Mouse (Mus musculus): ENCODE results near the gene Pakap.

Pakap gene

GRCm38 (mm10) chr4:57574646-57575045 lies 6.7 kb downstream of the Pakap start:
- DNase-seq, result no peak

DNA sequence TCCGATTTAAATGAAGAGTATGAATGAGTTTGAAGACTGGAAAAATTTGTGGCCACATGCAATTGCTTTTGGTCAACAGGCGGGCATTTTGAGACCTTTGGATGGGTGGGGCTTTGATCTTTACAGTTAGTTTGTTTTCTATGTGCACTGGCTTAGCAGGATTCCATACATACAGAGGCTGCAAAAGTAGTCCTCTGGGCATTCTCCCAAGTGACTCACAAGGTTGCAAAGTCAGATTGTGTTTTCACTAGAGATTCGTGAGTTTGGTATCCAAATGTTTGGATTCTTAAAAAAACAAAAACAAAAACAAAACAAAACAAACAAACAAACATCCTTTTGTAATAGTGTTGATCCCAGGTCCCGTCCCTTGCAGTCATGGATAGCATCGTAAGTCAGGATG lies 7.7 kb downstream of the Pakap start:
- DNase-seq, result no peak

GRCm38 (mm10) chr4:57576095-57576494 lies 8.1 kb downstream of the Pakap start:
- no peak for DNase-seq

DNA sequence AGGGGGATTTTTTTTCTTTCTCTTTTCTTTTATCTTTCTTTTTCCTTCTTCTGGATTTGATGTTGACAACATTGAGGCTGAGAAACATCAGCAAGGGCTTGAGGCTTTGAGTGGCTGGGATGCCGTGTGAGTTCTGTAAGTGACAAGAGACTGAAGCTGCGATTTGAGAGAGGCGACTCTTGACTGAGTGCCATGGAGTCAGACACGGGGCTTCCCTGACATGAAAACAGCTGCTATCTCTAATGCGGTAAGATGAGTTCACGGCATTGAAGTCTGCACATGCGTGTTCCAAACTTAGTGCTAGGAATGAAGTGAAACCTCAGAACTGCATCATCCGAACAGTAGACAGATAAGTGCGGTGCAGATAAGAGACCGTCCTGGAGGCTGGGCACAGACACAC lies 11.7 kb downstream of the Pakap start:
- DNase-seq, result no peak

DNA sequence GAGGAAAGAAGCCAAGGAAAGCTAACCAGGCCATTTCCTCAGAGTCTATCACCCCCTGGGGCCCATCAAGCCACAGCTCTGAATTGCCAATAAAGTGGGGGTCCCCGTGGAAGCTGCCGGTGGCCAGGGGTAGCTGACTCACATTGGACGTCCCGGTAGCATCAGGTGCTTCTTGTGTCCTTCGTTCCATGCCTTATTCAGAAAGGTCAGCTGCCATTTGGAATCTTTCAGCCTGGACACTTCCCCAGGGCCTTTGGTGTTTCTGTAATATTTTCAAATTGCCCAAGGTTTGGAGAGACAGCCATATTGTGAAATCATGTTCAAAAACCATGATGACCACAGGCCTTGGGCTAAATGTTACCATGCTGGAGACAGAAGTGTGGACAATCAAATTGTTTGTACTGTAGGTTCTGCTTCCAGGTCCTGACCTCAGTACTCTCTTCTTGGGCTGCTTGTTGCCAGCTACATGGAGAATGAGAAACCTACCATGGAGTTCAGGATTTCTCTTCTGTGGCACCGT lies 17.4 kb downstream of the Pakap start:
- DNase-seq, result no peak

GRCm38 (mm10) chr4:57586933-57587658 lies 19.1 kb downstream of the Pakap start:
- DNase-seq, result no peak

GRCm38 (mm10) chr4:57588356-57588755 lies 20.4 kb downstream of the Pakap start:
- no peak for DNase-seq

GRCm38 (mm10) chr4:57592751-57593150 lies 24.8 kb downstream of the Pakap start:
- no peak for DNase-seq

- DNase-seq, result no peak
Measured at GRCm38 (mm10) chr4:57599946-57600345, 32.0 kb downstream of the Pakap start.

- no peak for DNase-seq
Measured at GRCm38 (mm10) chr4:57600685-57601457, 32.9 kb downstream of the Pakap start.

- DNase-seq, result no peak
Measured at GRCm38 (mm10) chr4:57601458-57601835, 33.5 kb downstream of the Pakap start.

DNA sequence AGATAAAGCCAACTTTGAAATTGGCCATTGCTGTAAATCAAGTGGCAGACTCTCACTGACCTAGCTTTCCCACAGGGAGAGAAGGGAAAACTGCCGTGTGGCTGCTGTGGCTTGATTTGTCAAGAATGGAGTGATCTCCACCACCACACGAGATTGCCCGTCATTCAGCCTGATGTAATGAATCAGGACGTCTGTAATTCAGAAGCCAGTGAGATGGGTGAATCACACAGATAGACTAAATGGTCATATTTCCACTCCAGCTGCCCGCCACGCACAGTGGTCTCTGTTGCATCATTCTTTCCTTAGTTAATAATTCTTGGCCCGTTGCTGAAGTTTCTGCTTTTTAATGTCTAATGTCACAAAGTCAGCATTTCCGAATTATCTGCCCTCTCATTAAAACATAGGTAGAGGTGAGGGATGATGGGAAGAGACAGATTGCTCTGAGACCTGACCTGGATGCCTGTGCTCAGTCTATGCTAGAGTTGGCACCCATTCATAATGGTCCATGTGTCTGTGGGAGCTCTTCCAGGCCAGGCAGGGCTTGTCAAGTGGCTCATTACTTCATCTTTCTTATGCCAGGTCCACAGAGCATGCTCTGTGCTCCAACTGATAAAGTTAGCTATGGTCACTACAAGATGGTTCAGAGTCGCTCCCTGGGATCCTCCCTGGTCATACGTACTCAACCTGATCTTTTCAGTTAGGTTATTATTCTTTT lies 34.1 kb downstream of the Pakap start:
- DNase-seq, result no peak

GRCm38 (mm10) chr4:57606258-57606657 lies 38.3 kb downstream of the Pakap start:
- no peak for DNase-seq

DNA sequence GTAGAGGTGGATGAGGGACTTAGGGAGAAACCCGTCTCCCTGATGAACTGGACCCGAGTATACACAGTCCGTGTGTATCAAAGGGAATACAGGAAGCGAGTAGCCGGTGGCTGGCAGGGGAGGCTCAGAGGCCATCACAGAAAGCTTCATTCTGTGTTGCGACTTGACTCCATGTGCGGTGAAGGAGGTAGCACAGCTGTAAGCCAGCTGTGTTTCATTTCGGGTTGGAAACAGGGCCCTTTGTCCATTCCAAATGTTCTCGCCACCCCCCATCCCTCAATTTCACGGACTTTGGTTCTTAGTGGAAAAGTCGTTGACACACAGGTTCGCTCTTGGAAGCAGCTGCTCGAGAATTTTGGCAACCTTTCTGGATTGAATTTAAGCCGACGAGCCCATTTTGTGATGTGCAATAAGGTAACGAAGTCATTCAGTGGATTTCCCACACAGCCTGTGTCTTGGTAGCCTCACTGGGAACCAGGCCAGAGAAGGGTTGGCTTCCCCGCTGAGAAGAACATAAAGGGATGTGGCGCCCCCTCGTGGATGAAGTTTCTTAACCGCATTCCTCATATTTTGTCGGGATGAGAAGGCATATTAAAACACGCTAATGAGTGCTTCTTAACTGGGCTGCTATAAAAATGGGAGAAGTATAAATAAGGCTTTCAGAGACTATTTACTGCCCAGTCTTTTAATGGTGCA lies 39.4 kb downstream of the Pakap start:
- peak; percentile 36 to 47 for DNase-seq

- no peak for DNase-seq
Measured at GRCm38 (mm10) chr4:57611303-57612077, 43.5 kb downstream of the Pakap start.

GRCm38 (mm10) chr4:57612716-57613115 lies 44.7 kb downstream of the Pakap start:
- DNase-seq, result no peak

GRCm38 (mm10) chr4:57614686-57615085 lies 46.7 kb downstream of the Pakap start:
- no peak for DNase-seq

DNA sequence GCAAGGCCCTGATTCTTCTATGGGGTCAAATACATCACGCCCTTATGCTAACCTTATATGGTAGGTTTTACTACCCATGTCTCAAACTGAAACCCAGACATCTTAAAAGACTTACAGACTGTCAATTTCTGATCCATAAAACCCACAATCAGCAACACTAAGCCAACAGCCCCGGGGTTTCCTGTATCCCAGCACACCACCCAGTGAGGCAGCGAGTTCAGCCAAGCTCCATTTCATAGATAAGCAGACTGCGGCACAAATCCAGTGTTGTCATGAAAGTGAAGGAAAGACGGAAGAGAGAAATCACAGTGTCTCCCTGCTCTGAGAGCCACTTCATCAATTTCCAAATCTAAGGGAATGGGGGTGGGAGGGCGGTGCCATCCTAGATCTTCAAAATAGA lies 50.8 kb downstream of the Pakap start:
- DNase-seq, result no peak

- DNase-seq, result no peak
Measured at GRCm38 (mm10) chr4:57622816-57623215, 54.8 kb downstream of the Pakap start.

- no peak for DNase-seq
Measured at GRCm38 (mm10) chr4:57624819-57625218, 56.8 kb downstream of the Pakap start.

- DNase-seq, result no peak
Measured at GRCm38 (mm10) chr4:57625306-57625705, 57.3 kb downstream of the Pakap start.

GRCm38 (mm10) chr4:57625756-57626155 lies 57.8 kb downstream of the Pakap start:
- DNase-seq, result no peak
